Mouse (Mus musculus) adrenal gland, postnatal 25 days (tissue): Measurements from ENCODE around the gene Cenpj. TPM values are rescaled to one million over a fixed set of nuclear protein-coding genes. Genes with fewer than 3 reads are reported as not detected.

ENCODE experiments used
- DNase-seq: peaks from one replicate; pipeline ENCODE4 v3.0.0; 2021; ENCODE audit warnings: mixed read lengths
- long read RNA-seq: library from polyadenylated mRNA; stranded (forward); transcript quantifications from one replicate; pipeline ENCODE4 v2.0.0, GENCODE M21; 2021
- total RNA-seq: library from RNA; stranded (reverse); gene quantifications from 2 replicates; pipeline ENCODE4 v1.2.3, GENCODE M21; 2021

The Cenpj gene
- total RNA-seq, result 13.5 and 13.7 TPM in 2 replicates
- long read RNA-seq, partial matches to known transcripts, result 0 of 4 reads
- long read RNA-seq, other reads (novel, unspliced or antisense), result 4 of 4 reads

GRCm38 (mm10) chr14:56575416-56575815 lies at the start of gene Cenpj, which contains the start of gene Parp4:
Gene Cenpj, minus strand, starts transcription at chr14:56575425.
Gene Parp4, plus strand, starts transcription at chr14:56575619.
- DNase-seq, result peak; percentile 91

GRCm38 (mm10) chr14:56620425-56620824 lies 45.2 kb upstream of the Cenpj start:
- no peak for DNase-seq

GRCm38 (mm10) chr14:56617470-56617869 lies 42.2 kb upstream of the Cenpj start:
- no peak for DNase-seq

- no peak for DNase-seq
Observed at GRCm38 (mm10) chr14:56613212-56613611, 38.0 kb upstream of the Cenpj start.

GRCm38 (mm10) chr14:56605136-56605535 lies 29.9 kb upstream of the Cenpj start:
- no peak for DNase-seq

GRCm38 (mm10) chr14:56604438-56604837 lies 29.2 kb upstream of the Cenpj start:
- DNase-seq, result no peak

- DNase-seq, result no peak
Observed at GRCm38 (mm10) chr14:56602069-56602468, 26.8 kb upstream of the Cenpj start.

GRCm38 (mm10) chr14:56598759-56599158 lies 23.5 kb upstream of the Cenpj start:
- DNase-seq, result peak; percentile 68

- DNase-seq, result no peak
Observed at GRCm38 (mm10) chr14:56594811-56595210, 19.6 kb upstream of the Cenpj start.

- DNase-seq, result no peak
Observed at GRCm38 (mm10) chr14:56592191-56592590, 17.0 kb upstream of the Cenpj start.

- no peak for DNase-seq
Observed at GRCm38 (mm10) chr14:56582294-56582693, 7.1 kb upstream of the Cenpj start.

- DNase-seq, result no peak
Observed at GRCm38 (mm10) chr14:56581117-56581516, 5.9 kb upstream of the Cenpj start.

GRCm38 (mm10) chr14:56579011-56579410 lies 3.8 kb upstream of the Cenpj start:
- no peak for DNase-seq

GRCm38 (mm10) chr14:56575969-56576901 lies 1.0 kb upstream of the Cenpj start:
- no peak for DNase-seq

- DNase-seq, result no peak
Observed at GRCm38 (mm10) chr14:56572546-56572945, 2.7 kb downstream of the Cenpj start.

GRCm38 (mm10) chr14:56571310-56572093 lies 3.7 kb downstream of the Cenpj start:
- DNase-seq, result peak; percentile 95

- DNase-seq, result no peak
Observed at GRCm38 (mm10) chr14:56569041-56569440, 6.2 kb downstream of the Cenpj start.

- DNase-seq, result no peak
Observed at GRCm38 (mm10) chr14:56567476-56567875, 7.7 kb downstream of the Cenpj start.

GRCm38 (mm10) chr14:56559134-56559533 lies 16.1 kb downstream of the Cenpj start:
- DNase-seq, result no peak

GRCm38 (mm10) chr14:56554716-56555115 lies 20.5 kb downstream of the Cenpj start:
- no peak for DNase-seq

- DNase-seq, result no peak
Observed at GRCm38 (mm10) chr14:56553331-56553730, 21.9 kb downstream of the Cenpj start.

- no peak for DNase-seq
Observed at GRCm38 (mm10) chr14:56552924-56553323, 22.3 kb downstream of the Cenpj start.

- DNase-seq, result no peak
Observed at GRCm38 (mm10) chr14:56550960-56551359, 24.3 kb downstream of the Cenpj start.
